Mouse (Mus musculus) bone marrow, adult 2 months (tissue): ENCODE results near the gene Pdcd2. TPM values are rescaled to one million over a fixed set of nuclear protein-coding genes. Genes with fewer than 3 reads are reported as not detected.
"Not testable (repeated sequence)": the region's sequence is repeated elsewhere in the genome, so short reads cannot be mapped to it uniquely, and the experiment has no call there.

Experiments
- H3K27ac ChIP-seq: fragments of 200-500 bp; 2 replicates; pipeline ENCODE4 v1.5.1; 2012; ENCODE audit warnings: low read depth, mild to moderate bottlenecking, control low read depth, inconsistent platforms, low read length; ENCODE audit not compliant: control insufficient read depth, poor library complexity, insufficient read depth
- H3K4me1 ChIP-seq: fragments of 200-500 bp; 2 replicates; pipeline ENCODE4 v1.6.1; 2011; ENCODE audit warnings: low read length; ENCODE audit not compliant: control insufficient read depth, insufficient read depth
- H3K4me3 ChIP-seq: fragments of 200-500 bp; replicated peaks from 2 replicates; pipeline ENCODE3; 2011; ENCODE audit warnings: mild to moderate bottlenecking, low read depth, low read length, control low read depth; ENCODE audit not compliant: control insufficient read depth
- CTCF ChIP-seq: fragments of 200-500 bp; IDR thresholded peaks from 2 replicates; pipeline ENCODE4 v1.5.1; 2011; ENCODE audit warnings: low read length, control low read depth; ENCODE audit not compliant: control insufficient read depth, insufficient read depth
- POLR2A ChIP-seq: fragments of 200-500 bp; IDR thresholded peaks from 2 replicates; pipeline ENCODE4 v1.6.1; 2011; ENCODE audit warnings: low read depth, mild to moderate bottlenecking, control low read depth, low read length, borderline replicate concordance; ENCODE audit not compliant: control insufficient read depth
- WGBS: fragments of 180-500 bp; shearing (Covaris S2); methylation state at CpG from one replicate; pipeline ENCODE4 v1.1.7; 2018; 5-methylcytosine and 5-hydroxymethylcytosine counted together
- polyA plus RNA-seq: library from polyadenylated mRNA; stranded (reverse); fragments of >200 nt; gene quantifications from 2 replicates; pipeline ENCODE4 v1.2.4, GENCODE M21; 2011; ENCODE audit warnings: low replicate concordance; ENCODE audit not compliant: missing spikeins, insufficient read depth, insufficient read length

Pdcd2 gene
- 15.7 and 39.6 TPM in 2 replicates for polyA plus RNA-seq

GRCm38 (mm10) chr17:15526986-15527810 lies at the start of gene Pdcd2:
TSS of gene Pdcd2 (minus strand) at chr17:15527301.
- WGBS = under 1% methylated on average over 55 of the region's 55 CpGs
- TF ChIP-seq CTCF (peak; percentile 21; the same call in 1 of the 2 replicates), POLR2A (peak; percentile 95; the same call in 1 of the 2 replicates)
- peaks cover 1% of the 10 kb centered on the region; the same call in 1 of the 2 replicates for H3K4me1 ChIP-seq
- H3K4me3 ChIP-seq = peak within 1 kb of the TSS; percentile 95
- H3K27ac ChIP-seq = peak within 1 kb of the TSS; percentile 92

DNA sequence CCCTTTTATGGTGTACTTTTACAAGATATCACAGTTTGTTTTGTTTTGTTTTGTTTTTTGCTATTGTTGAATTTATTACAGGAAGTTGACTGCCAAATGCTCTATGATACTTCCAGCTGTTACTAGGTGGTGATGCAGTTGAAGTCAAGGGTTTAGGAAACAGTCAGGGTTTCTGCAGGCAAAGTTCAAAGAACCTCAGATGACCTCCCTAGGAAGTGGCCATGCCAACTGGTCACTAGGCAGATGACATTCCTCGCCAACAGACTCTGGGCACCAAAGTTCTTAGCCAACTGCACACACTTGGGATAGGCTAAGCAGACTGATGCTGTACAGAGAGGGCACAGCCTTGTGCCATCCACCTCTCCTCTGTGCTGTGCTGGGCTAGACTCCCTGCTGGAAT lies 48.0 kb upstream of the Pdcd2 start:
- WGBS = 53% methylated on average over 1 of the region's 1 CpGs
- no peak for TF ChIP-seq CTCF
- TF ChIP-seq POLR2A = no peak
- no peak overlapping the region for H3K27ac ChIP-seq
- no peak overlapping the region for H3K4me3 ChIP-seq
- H3K4me1 ChIP-seq = no peaks in the 10 kb centered on the region

DNA sequence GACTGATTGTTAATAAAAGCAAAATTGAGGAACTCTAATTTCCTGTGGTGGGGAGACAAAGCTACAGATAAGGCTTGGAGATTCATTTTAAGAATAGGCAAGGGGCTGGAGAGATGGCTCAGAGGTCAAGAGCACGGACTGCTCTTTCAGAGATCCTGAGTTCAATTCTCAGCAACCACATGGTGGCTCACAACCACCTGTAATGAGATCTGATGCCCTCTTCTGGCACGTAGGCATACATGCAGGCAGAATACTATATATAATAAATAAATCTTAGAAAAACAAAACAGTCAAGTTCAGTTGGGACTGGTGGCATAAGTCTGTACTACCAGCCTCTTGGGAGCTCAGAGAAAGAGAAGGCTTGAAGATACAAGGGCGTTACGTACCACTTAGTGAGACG lies 39.8 kb upstream of the Pdcd2 start:
- Histone ChIP-seq H3K4me3 (no peak overlapping the region), H3K4me1 (no peaks in the 10 kb centered on the region), H3K27ac (no peak overlapping the region)
- WGBS = 67% methylated on average over 5 of the region's 5 CpGs
- no peak for TF ChIP-seq POLR2A
- TF ChIP-seq CTCF = no peak

- peak overlapping the region; percentile 26 for H3K4me3 ChIP-seq
- TF ChIP-seq POLR2A (no peak), CTCF (no peak)
- H3K4me1 ChIP-seq = no peaks in the 10 kb centered on the region
- H3K27ac ChIP-seq = no peak overlapping the region
- WGBS = 48% methylated on average over 12 of the region's 12 CpGs
Measured at GRCm38 (mm10) chr17:15564928-15565300, 37.8 kb upstream of the Pdcd2 start.

- H3K4me1 ChIP-seq = no peaks in the 10 kb centered on the region
- H3K27ac ChIP-seq = peak within 1 kb of the TSS; percentile 62
- TF ChIP-seq CTCF = no peak
- TF ChIP-seq POLR2A = peak; percentile 83; the same call in 1 of the 2 replicates
- under 1% methylated on average over 43 of the region's 43 CpGs for WGBS
- peak within 1 kb of the TSS; percentile 84 for H3K4me3 ChIP-seq
Measured at GRCm38 (mm10) chr17:15564014-15564927, 37.2 kb upstream of the Pdcd2 start, which contains the start of gene Prdm9. TSS of gene Prdm9 (minus strand) at chr17:15564354.

GRCm38 (mm10) chr17:15559946-15560345 lies 32.8 kb upstream of the Pdcd2 start:
- no peaks in the 10 kb centered on the region for H3K4me1 ChIP-seq
- TF ChIP-seq CTCF (no peak), POLR2A (no peak)
- 80% methylated on average over 2 of the region's 2 CpGs for WGBS
- no peak overlapping the region for H3K27ac ChIP-seq
- no peak overlapping the region for H3K4me3 ChIP-seq

DNA sequence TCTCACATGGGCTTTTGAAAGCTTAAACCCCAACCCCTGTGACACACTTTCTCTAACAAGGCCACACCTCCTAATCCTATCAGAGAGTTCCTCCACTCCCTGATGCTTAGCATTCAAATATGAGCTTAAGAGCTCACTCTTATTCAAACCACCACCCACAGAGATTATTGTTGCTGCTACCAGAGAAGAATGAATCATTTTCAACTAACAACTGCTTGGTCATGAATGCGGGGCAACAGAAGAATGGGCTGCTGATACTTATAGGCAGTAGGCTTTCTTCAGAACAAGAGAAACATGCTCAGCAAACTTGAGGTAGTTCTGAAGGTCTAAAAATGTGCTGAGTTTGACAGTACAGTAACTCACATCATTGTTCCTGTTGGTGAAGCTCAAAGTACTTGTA lies 22.6 kb upstream of the Pdcd2 start:
- TF ChIP-seq POLR2A = no peak
- TF ChIP-seq CTCF = no peak
- no peaks in the 10 kb centered on the region for H3K4me1 ChIP-seq
- H3K27ac ChIP-seq = no peak overlapping the region
- no peak overlapping the region for H3K4me3 ChIP-seq
- 88% methylated on average over 1 of the region's 1 CpGs for WGBS

GRCm38 (mm10) chr17:15546440-15546839 lies 19.3 kb upstream of the Pdcd2 start:
- no peak overlapping the region for H3K4me3 ChIP-seq
- H3K4me1 ChIP-seq = no peaks in the 10 kb centered on the region
- H3K27ac ChIP-seq = no peak overlapping the region
- WGBS = 69% methylated on average over 4 of the region's 4 CpGs
- TF ChIP-seq CTCF (no peak), POLR2A (no peak)

- not testable (repeated sequence) for H3K4me3 ChIP-seq, H3K27ac ChIP-seq, H3K4me1 ChIP-seq
- 79% methylated on average over 4 of the region's 4 CpGs for WGBS
Measured at GRCm38 (mm10) chr17:15543868-15544267, 16.8 kb upstream of the Pdcd2 start.
